Mouse (Mus musculus) testis, adult 2 months (tissue): Measurements from ENCODE around the gene F8.

Experiments used
- CTCF ChIP-seq: fragments of 200-500 bp; IDR thresholded peaks from 2 replicates; pipeline ENCODE4 v1.5.1; 2012; ENCODE audit warnings: low read depth, mild to moderate bottlenecking, inconsistent platforms, low read length, moderate library complexity; ENCODE audit not compliant: control insufficient read depth, insufficient read depth, insufficient replicate concordance
- POLR2A ChIP-seq: fragments of 200-500 bp; IDR thresholded peaks from 2 replicates; pipeline ENCODE4 v1.6.1; 2012; ENCODE audit warnings: low read depth, mild to moderate bottlenecking, inconsistent platforms, low read length, moderate library complexity; ENCODE audit not compliant: control insufficient read depth

DNA sequence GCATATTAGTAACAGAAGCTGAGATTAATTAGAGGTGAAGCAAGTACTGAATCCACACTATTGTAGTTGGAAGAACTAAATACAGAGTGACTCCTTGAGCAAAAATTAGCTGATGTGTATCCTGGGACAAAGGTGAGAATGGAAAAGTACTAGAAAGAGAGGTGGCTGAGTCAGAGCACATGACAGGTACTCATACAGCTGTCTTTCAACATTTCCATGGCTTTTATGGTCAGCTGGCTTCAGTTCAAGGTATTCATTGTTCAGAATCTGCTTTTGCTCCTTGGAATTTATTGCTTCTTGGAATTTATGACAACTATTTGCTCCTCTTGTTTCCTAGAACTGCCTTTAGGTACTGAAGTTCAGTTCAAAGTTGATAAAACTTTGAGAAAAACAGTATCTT, 245.5 kb downstream of the F8 start:
- TF ChIP-seq CTCF (no peak), POLR2A (no peak)
